Mouse (Mus musculus) midbrain, embryonic 15.5 days (tissue): ENCODE results near the gene Pcbd2. TPM values are rescaled to one million over a fixed set of nuclear protein-coding genes. Genes with fewer than 3 reads are reported as not detected.

Source experiments
- ATAC-seq: fragments of 200-750 bp; cut with Nextera tagmentation; replicated peaks from 2 replicates; pipeline ENCODE4 v1.8.0; 2017; ENCODE audit warnings: moderate TSS enrichment
- H3K27ac ChIP-seq: fragments of 300-500 bp; sonication (generic); 2 replicates; pipeline ENCODE4 v1.5.1; 2015; ENCODE audit warnings: mild to moderate bottlenecking, inconsistent platforms
- H3K27me3 ChIP-seq: fragments of 300-500 bp; sonication (generic); replicated peaks from 2 replicates; pipeline ENCODE4 v1.6.1; 2015; ENCODE audit warnings: inconsistent platforms
- H3K36me3 ChIP-seq: fragments of 300-500 bp; sonication (generic); replicated peaks from 2 replicates; pipeline ENCODE4 v1.6.1; 2015; ENCODE audit warnings: inconsistent platforms
- H3K4me1 ChIP-seq: fragments of 300-500 bp; sonication (generic); 2 replicates; pipeline ENCODE4 v1.6.1; 2015; ENCODE audit warnings: inconsistent platforms
- H3K4me2 ChIP-seq: fragments of 300-500 bp; sonication (generic); 2 replicates; pipeline ENCODE4 v1.6.1; 2015; ENCODE audit warnings: inconsistent platforms, mild to moderate bottlenecking, moderate library complexity
- H3K4me3 ChIP-seq: fragments of 300-500 bp; sonication (generic); 2 replicates; pipeline ENCODE4 v1.5.1; 2015; ENCODE audit warnings: mild to moderate bottlenecking, inconsistent platforms
- H3K9ac ChIP-seq: fragments of 300-500 bp; sonication (generic); 2 replicates; pipeline ENCODE4 v1.6.1; 2015; ENCODE audit warnings: mild to moderate bottlenecking, inconsistent platforms
- H3K9me3 ChIP-seq: fragments of 300-500 bp; sonication (generic); 2 replicates; pipeline ENCODE4 v1.6.1; 2016; ENCODE audit warnings: inconsistent platforms
- WGBS: fragments of 180-500 bp; shearing (Covaris S2); methylation state at CpG from one replicate; pipeline ENCODE4 v1.1.7; 2015; ENCODE audit warnings: mixed read lengths; 5-methylcytosine and 5-hydroxymethylcytosine counted together
- polyA plus RNA-seq: library from polyadenylated mRNA; unstranded; fragments of >200 nt; fragmentation: Nextera tagmentation; extraction: Ambion mirVana; gene quantifications from 2 replicates; pipeline ENCODE4 v1.2.1, GENCODE M21; 2015

The Pcbd2 gene
- polyA plus RNA-seq, 1 experiment from 2014 or later = 17.4 TPM

DNA sequence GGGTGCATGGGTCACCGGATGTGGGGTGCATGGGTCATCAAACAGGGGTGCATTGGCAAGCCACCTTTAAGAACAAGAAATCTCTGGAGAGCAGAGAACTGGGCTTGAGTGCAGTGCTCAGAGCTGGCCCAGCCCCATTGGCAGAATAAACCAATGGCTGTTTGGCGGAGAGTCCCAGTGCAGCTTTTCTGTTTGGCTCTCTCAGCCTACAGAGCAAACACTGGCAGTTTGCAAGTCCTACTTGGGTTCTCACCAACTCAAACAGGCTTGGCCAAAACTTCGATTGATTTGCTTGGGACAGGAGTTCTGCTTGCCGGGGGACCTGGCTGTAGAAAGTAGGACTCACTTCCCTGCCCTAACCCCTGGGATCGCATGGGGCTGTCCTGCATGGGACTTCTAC lies 83.8 kb downstream of the Pcbd2 start:
- H3K4me2 ChIP-seq = no peak overlapping the region
- H3K36me3 ChIP-seq = no peaks in the 10 kb centered on the region
- no peaks in the 10 kb centered on the region for H3K4me1 ChIP-seq
- 85% methylated on average over 5 of the region's 5 CpGs for WGBS
- no peak overlapping the region for H3K27ac ChIP-seq
- no peaks in the 10 kb centered on the region for H3K27me3 ChIP-seq
- H3K9ac ChIP-seq = no peak overlapping the region
- no peaks in the 10 kb centered on the region for H3K9me3 ChIP-seq
- no peak for ATAC-seq
- H3K4me3 ChIP-seq = no peak overlapping the region

DNA sequence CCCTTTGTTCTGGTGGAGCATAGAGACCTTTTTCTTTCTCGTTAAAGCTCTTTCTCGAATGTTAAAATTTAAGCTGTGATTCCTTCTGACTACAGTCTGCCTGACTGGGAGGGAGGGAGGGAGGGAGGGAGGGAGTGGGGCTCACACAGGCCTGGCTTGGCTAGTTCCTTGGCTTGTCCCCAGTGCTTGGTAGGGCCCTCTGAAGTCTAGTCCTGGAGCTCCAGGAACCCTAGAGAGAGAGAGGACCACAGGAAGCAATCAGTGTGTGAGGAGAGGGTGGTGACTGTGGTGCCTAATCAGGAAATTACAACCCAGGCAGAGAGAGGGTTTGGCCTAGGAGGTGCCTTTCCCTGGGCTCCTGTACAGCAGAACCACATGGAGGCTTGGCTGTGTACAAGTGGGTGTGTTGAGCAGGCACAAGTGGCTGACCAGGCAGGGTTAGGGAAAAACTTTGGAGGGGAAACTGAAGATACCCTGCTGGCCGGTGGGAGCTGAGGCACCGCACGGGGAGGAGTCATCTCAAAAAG lies 86.4 kb downstream of the Pcbd2 start:
- Histone ChIP-seq H3K9me3 (no peaks in the 10 kb centered on the region), H3K27me3 (no peaks in the 10 kb centered on the region), H3K27ac (no peak overlapping the region), H3K4me2 (no peak overlapping the region), H3K4me1 (no peaks in the 10 kb centered on the region), H3K9ac (no peak overlapping the region), H3K4me3 (no peak overlapping the region), H3K36me3 (no peaks in the 10 kb centered on the region)
- WGBS = 63% methylated on average over 5 of the region's 5 CpGs
- no peak for ATAC-seq

DNA sequence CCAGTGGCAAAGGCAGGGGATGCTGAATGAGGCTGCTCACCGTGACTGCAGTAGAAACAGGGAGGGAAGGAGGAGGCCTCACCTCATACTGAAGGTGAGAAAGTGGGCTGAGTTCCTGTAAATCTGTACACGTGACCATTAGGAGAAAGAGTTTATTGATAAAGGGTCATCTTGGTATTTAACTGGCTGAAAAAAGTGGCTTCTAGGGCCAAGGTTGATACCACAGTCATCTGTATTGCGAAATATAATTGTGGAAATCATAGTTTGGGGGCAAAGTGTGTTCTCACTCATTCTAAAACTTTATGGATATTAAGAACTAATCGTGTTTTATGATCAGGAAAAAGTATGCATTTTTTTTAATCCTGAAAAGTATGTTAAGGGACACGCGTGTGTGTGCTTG lies 87.7 kb downstream of the Pcbd2 start:
- 83% methylated on average over 6 of the region's 6 CpGs for WGBS
- Histone ChIP-seq H3K27ac (no peak overlapping the region), H3K4me1 (no peaks in the 10 kb centered on the region), H3K4me3 (no peak overlapping the region), H3K9ac (no peak overlapping the region), H3K27me3 (no peaks in the 10 kb centered on the region), H3K9me3 (no peaks in the 10 kb centered on the region), H3K36me3 (no peaks in the 10 kb centered on the region), H3K4me2 (no peak overlapping the region)
- ATAC-seq = no peak

DNA sequence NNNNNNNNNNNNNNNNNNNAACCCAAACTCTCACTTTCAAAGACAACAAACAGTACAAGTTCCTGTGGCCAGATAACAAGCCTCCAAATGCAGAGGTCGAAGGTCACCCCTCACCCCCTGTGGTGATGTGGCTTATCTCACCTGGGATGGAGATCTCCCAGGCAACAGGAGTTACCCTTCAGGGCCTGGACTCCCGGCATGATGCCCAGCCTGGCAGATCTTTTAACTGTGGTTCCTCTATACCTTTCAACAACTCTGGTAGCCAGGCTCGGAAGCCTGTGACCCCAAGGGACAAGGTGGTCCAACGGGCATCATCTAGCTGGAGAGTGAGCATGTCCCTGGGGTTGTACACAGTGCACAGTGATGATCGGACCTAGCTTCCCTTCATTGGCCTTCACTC lies 95.3 kb downstream of the Pcbd2 start:
- Histone ChIP-seq H3K36me3 (no peaks in the 10 kb centered on the region), H3K27me3 (peaks cover 53% of the 10 kb centered on the region), H3K4me3 (no peak overlapping the region), H3K4me1 (peaks cover 9% of the 10 kb centered on the region; the same call in 1 of the 2 replicates), H3K4me2 (no peak overlapping the region), H3K27ac (no peak overlapping the region), H3K9ac (no peak overlapping the region), H3K9me3 (no peaks in the 10 kb centered on the region)
- ATAC-seq = no peak
- WGBS = 63% methylated on average over 5 of the region's 5 CpGs

DNA sequence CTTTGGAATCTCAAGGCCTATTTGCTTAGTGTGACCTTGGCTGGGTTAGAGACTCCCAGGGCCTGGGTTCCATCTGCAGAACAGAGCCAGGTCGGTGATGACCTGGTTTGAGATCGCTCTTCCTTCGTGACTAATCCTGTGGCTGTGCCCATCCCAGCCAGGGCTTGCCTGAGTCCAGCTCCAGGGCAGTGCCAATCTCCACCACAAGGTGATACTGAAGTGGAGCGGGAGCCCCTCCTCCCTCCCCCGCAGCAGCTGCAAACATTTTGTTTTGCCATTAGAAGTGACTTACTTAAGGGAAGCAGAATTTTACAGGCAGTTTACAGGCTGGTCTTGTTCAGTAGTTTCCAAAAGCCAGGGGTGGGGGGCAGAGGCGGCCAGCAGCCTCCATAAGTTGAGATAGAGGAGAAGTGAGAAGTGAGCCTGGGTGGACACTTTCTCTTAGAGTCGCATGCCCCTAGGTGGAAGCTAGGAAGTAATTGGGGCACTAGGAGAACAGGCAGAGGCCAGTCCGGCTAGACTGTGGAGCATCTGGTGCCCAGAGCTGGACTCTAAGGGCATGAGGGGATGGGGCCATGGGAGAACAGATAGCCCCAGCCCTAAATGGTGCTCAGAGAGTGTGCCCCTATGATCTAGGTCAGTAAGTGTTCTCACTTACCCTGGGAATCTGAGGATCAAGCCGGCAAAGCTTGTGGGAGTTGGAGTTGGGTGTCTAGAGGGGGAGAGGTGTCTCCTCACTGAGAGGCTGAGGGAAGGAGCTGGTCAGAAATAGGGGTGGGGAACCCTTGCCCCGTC lies 97.2 kb downstream of the Pcbd2 start:
- H3K36me3 ChIP-seq = no peaks in the 10 kb centered on the region
- H3K27me3 ChIP-seq = peaks cover 71% of the 10 kb centered on the region
- 10% methylated on average over 10 of the region's 10 CpGs for WGBS
- H3K4me3 ChIP-seq = no peak overlapping the region
- no peak overlapping the region for H3K27ac ChIP-seq
- ATAC-seq = 0 out of 2 replicates have a peak, but pooled peaks have one; percentile 23
- H3K4me1 ChIP-seq = peaks cover 9% of the 10 kb centered on the region; the same call in 1 of the 2 replicates
- no peak overlapping the region for H3K4me2 ChIP-seq
- no peaks in the 10 kb centered on the region for H3K9me3 ChIP-seq
- no peak overlapping the region for H3K9ac ChIP-seq

DNA sequence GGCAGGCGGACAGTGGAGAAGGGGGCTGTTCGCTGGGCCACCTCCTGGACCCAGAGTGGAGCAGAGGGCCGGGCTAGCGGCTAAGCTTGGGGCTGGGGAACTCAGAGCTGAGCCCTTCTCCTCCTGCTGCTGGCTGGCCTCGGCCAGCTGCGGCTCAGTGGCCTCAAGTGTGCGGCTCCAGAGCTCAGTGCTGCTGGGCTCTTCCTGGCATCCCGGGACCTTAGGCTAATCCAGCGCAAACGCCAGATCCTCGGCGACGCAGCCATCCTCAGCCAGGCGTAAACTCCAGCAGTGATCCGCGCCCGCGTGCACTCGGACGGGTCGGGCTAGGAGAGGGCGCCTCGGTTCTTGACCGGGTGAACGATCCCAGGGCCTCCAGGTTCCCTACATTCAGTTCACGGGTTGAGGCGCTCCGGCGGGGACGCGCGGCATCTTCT lies 98.1 kb downstream of the Pcbd2 start:
- 0 out of 2 replicates have a peak, but pooled peaks have one; percentile 44 for ATAC-seq
- Histone ChIP-seq H3K9me3 (no peaks in the 10 kb centered on the region), H3K9ac (no peak overlapping the region), H3K4me2 (no peak overlapping the region), H3K4me1 (peaks cover 9% of the 10 kb centered on the region), H3K27me3 (peaks cover 78% of the 10 kb centered on the region), H3K4me3 (no peak overlapping the region), H3K36me3 (no peaks in the 10 kb centered on the region), H3K27ac (no peak overlapping the region)
- WGBS = under 1% methylated on average over 31 of the region's 32 CpGs

DNA sequence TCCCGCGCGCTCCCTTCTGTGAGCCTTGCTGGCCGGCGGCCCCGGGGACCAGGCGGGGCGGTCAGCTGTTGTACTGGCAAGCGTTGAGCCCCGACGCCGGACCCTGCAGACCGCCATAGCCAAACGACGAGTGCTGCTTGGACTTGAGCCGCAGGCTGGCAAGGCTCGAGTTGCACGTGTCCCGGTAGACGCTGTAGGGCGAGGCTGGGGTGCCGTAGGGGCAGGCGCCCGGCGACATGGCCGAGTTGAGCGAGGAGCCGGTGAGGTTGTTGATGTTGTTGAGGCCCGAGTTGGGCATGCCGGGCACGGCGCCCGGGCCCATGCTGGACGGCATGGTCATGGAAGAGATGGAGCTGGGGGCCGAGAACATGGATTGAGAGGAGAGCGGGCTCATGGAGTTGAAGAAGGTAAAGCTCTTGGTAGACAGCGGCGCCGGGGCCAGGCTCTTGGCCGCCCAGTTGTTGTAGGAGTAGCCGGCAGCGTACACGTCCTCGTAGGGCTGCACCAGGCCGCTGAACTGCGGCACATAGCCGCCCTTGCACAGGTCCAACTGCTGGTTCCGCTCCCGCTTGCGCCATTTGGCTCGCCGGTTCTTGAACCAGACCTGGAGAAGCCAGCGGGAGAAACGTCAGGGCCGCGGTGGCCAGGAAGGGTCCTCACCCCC lies 99.0 kb downstream of the Pcbd2 start:
- Histone ChIP-seq H3K27me3 (peaks cover 85% of the 10 kb centered on the region), H3K9ac (no peak overlapping the region), H3K36me3 (no peaks in the 10 kb centered on the region), H3K9me3 (no peaks in the 10 kb centered on the region), H3K4me2 (no peak overlapping the region), H3K4me3 (no peak overlapping the region), H3K4me1 (peaks cover 18% of the 10 kb centered on the region), H3K27ac (no peak overlapping the region)
- under 1% methylated on average over 56 of the region's 56 CpGs for WGBS
- ATAC-seq = no peak

Other genes with a start within 250 kb of the Pcbd2 start
- gene Dbn1, start 239.3 kb upstream of the Pcbd2 start, polyA plus RNA-seq = 622 and 645 TPM in 2 replicates
- 167 and 171 TPM in 2 replicates for gene Pdlim7, start 213.7 kb upstream of the Pcbd2 start, polyA plus RNA-seq
- 5.6 and 6.4 TPM in 2 replicates for gene Dok3, start 198.1 kb upstream of the Pcbd2 start, polyA plus RNA-seq
- 61.2 and 63.6 TPM in 2 replicates for gene Ddx41, start 190.7 kb upstream of the Pcbd2 start, polyA plus RNA-seq
- 62.9 and 65.2 TPM in 2 replicates for gene Fam193b, start 156.2 kb upstream of the Pcbd2 start, polyA plus RNA-seq
- 93.5 and 93.8 TPM in 2 replicates for gene Tmed9, start 153.6 kb upstream of the Pcbd2 start, polyA plus RNA-seq
- 48.6 and 51.4 TPM in 2 replicates for gene B4galt7, start 127.5 kb upstream of the Pcbd2 start, polyA plus RNA-seq
- gene Caml, start 104.4 kb upstream of the Pcbd2 start, polyA plus RNA-seq = 94.4 and 103 TPM in 2 replicates
- 26.0 and 27.2 TPM in 2 replicates for gene Ddx46, start 92.3 kb upstream of the Pcbd2 start, polyA plus RNA-seq
- 82.3 and 82.9 TPM in 2 replicates for gene B230219D22Rik, start 34.2 kb upstream of the Pcbd2 start, polyA plus RNA-seq
- 138 and 141 TPM in 2 replicates for gene Txndc15, start 12.7 kb upstream of the Pcbd2 start, polyA plus RNA-seq
- gene Catsper3, start 57.2 kb downstream of the Pcbd2 start, polyA plus RNA-seq = 0.13 and 0.17 TPM in 2 replicates
- 2.9 and 3.7 TPM in 2 replicates for gene Pitx1, start 108.8 kb downstream of the Pcbd2 start, polyA plus RNA-seq